Mouse (Mus musculus): ENCODE measurements around the gene Pgap3. TPM values are rescaled to one million over a fixed set of nuclear protein-coding genes. Genes with fewer than 3 reads are reported as not detected.

The Pgap3 gene
- polyA plus RNA-seq, 1 experiment: 4.6 TPM

GRCm38 (mm10) chr11:98414162-98414561 is 13.9 kb upstream of the Pgap3 start:
- Histone ChIP-seq H3K27ac (ENCODE audit: insufficient read depth, low read depth, low read length) (no peak overlapping the region), H3K4me3 (ENCODE audit: insufficient read depth, low read length) (no peak overlapping the region), H3K4me1 (ENCODE audit: control insufficient read depth, insufficient read depth, low read length) (no peaks in the 10 kb centered on the region)
- TF ChIP-seq CTCF (IDR thresholded peaks at IDR 0.05; ENCODE audit: low read depth, low read length): no peak
- no peak for TF ChIP-seq POLR2A (IDR thresholded peaks at IDR 0.05; ENCODE audit: borderline replicate concordance, low read depth, low read length)

DNA sequence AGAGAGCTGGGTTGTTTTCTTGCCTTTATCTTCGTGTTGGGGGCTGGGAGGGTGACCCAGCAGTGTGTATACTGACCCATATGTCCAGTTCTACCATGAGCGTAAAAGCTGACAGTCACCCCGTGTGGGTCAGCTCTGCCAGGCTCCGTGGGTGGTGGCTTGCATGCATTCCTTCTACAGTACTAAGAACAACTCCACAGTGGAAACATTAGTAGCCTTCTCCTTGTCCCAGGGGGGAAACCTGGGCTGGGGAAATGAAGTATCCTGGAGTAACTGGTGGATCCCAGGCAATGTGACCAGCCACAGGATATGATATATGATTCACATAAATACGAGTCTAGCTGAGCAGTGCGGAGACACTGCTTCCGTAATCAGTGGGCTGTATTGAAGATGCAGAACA is 13.4 kb upstream of the Pgap3 start:
- H3K27ac ChIP-seq (ENCODE audit: insufficient read depth, low read depth, low read length): no peak overlapping the region
- no peaks in the 10 kb centered on the region for H3K4me1 ChIP-seq (ENCODE audit: control insufficient read depth, insufficient read depth, low read length)
- no peak overlapping the region for H3K4me3 ChIP-seq (ENCODE audit: insufficient read depth, low read length)
- TF ChIP-seq CTCF (IDR thresholded peaks at IDR 0.05; ENCODE audit: low read depth, low read length) (no peak), POLR2A (IDR thresholded peaks at IDR 0.05; ENCODE audit: borderline replicate concordance, low read depth, low read length) (no peak)

DNA sequence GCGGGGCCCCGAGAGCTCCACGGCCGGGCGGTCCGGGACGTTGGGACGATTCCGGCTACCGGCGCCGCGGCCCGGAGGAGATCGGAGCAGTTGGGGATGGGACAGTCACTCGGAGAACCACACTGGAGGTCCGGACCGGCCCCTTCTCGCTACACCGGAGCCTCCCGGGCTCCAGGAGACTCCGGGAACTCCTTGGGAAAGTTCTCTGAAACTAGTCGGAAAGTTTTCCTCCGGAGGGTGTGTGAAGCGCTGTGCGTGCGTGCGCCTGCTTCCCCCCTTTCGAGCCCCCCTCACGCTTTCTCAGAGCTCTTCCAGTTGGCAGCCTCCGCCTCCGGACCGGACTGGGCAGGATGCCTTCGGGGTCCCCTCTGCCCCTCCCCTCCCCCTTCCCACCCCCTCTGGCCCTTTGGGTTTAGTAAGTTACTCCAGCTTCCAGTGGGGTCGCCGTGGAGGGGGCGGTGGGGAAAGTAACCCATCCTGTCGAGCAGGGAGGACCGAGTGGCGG is 12.6 kb upstream of the Pgap3 start:
- TF ChIP-seq POLR2A (IDR thresholded peaks at IDR 0.05; ENCODE audit: borderline replicate concordance, low read depth, low read length): no peak
- Histone ChIP-seq H3K4me1 (ENCODE audit: control insufficient read depth, insufficient read depth, low read length) (no peaks in the 10 kb centered on the region), H3K4me3 (ENCODE audit: insufficient read depth, low read length) (0 out of 2 replicates have a peak overlapping the region, but pooled peaks have one; percentile 18), H3K27ac (ENCODE audit: insufficient read depth, low read depth, low read length) (no peak overlapping the region)

DNA sequence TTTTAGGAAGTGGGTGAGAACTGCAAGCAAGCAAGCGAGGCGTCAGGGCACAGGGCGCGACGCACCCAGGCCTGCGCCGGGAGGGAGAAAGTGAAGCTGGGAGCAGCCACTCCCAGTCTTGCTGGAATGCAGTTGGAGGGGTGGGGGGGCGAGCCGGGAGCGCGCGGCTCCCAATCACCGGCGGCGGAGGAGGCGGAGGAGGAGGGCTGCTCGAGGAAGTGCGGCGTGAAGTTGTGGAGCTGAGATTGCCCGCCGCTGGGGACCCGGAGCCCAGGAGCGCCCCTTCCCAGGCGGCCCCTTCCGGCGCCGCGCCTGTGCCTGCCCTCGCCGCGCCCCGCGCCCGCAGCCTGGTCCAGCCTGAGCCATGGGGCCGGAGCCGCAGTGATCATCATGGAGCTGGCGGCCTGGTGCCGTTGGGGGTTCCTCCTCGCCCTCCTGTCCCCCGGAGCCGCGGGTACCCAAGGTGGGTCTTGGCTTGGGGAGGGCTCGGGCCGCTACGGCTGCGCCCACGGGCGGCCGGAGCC is 12.0 kb upstream of the Pgap3 start, which contains the start of gene Erbb2:
TSS of gene Erbb2 (plus strand) at position 198 of the 524 bp plus-strand sequence.
- no peak within 1 kb of the TSS for H3K27ac ChIP-seq (ENCODE audit: insufficient read depth, low read depth, low read length)
- H3K4me3 ChIP-seq (ENCODE audit: insufficient read depth, low read length): 0 out of 2 replicates have a peak within 1 kb of the TSS, but pooled peaks have one; percentile 18
- H3K4me1 ChIP-seq (ENCODE audit: control insufficient read depth, insufficient read depth, low read length): no peaks in the 10 kb centered on the region
- no peak for TF ChIP-seq POLR2A (IDR thresholded peaks at IDR 0.05; ENCODE audit: borderline replicate concordance, low read depth, low read length)
- no peak for TF ChIP-seq CTCF (IDR thresholded peaks at IDR 0.05; ENCODE audit: low read depth, low read length)

- no peak overlapping the region for H3K27ac ChIP-seq (ENCODE audit: insufficient read depth, low read depth, low read length)
- no peak overlapping the region for H3K4me3 ChIP-seq (ENCODE audit: insufficient read depth, low read length)
- no peaks in the 10 kb centered on the region for H3K4me1 ChIP-seq (ENCODE audit: control insufficient read depth, insufficient read depth, low read length)
- TF ChIP-seq CTCF (IDR thresholded peaks at IDR 0.05; ENCODE audit: low read depth, low read length): no peak
- TF ChIP-seq POLR2A (IDR thresholded peaks at IDR 0.05; ENCODE audit: borderline replicate concordance, low read depth, low read length): no peak
Measured at GRCm38 (mm10) chr11:98409341-98409822, 9.1 kb upstream of the Pgap3 start.

DNA sequence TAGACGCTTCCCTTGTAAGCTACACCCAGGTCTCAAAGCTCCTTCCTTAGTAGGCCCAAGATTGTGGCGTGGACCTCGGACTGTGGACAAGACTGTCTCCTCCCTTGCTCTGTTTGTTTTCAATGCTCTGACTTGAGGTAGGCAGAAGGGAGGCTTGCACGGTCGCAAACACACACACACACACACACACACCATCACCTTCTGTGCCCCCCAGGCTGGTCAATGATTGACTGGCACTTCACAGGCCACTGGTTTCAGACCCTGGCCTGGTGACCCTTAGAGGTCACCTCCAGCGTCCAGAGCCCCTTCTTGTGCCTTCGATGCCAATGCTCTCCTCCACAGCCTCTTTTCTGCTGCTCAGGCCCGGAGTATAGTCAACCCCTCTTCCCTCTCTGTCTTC is 8.6 kb upstream of the Pgap3 start:
- Histone ChIP-seq H3K4me1 (ENCODE audit: control insufficient read depth, insufficient read depth, low read length) (no peaks in the 10 kb centered on the region), H3K27ac (ENCODE audit: insufficient read depth, low read depth, low read length) (no peak overlapping the region), H3K4me3 (ENCODE audit: insufficient read depth, low read length) (no peak overlapping the region)
- TF ChIP-seq CTCF (IDR thresholded peaks at IDR 0.05; ENCODE audit: low read depth, low read length) (no peak), POLR2A (IDR thresholded peaks at IDR 0.05; ENCODE audit: borderline replicate concordance, low read depth, low read length) (no peak)

- H3K4me1 ChIP-seq (ENCODE audit: control insufficient read depth, insufficient read depth, low read length): no peaks in the 10 kb centered on the region
- H3K4me3 ChIP-seq (ENCODE audit: insufficient read depth, low read length): no peak overlapping the region
- TF ChIP-seq CTCF (IDR thresholded peaks at IDR 0.05; ENCODE audit: low read depth, low read length) (no peak), POLR2A (IDR thresholded peaks at IDR 0.05; ENCODE audit: borderline replicate concordance, low read depth, low read length) (no peak)
- H3K27ac ChIP-seq (ENCODE audit: insufficient read depth, low read depth, low read length): no peak overlapping the region
Measured at GRCm38 (mm10) chr11:98406621-98407020, 6.3 kb upstream of the Pgap3 start.

- TF ChIP-seq CTCF (IDR thresholded peaks at IDR 0.05; ENCODE audit: low read depth, low read length): no peak
- TF ChIP-seq POLR2A (IDR thresholded peaks at IDR 0.05; ENCODE audit: borderline replicate concordance, low read depth, low read length): no peak
- peaks cover 11% of the 10 kb centered on the region for H3K4me1 ChIP-seq (ENCODE audit: control insufficient read depth, insufficient read depth, low read length)
- H3K4me3 ChIP-seq (ENCODE audit: insufficient read depth, low read length): peak overlapping the region; percentile 84
- no peak overlapping the region for H3K27ac ChIP-seq (ENCODE audit: insufficient read depth, low read depth, low read length)
Measured at GRCm38 (mm10) chr11:98400816-98401215, 526 bp upstream of the Pgap3 start.

- Histone ChIP-seq H3K4me3 (ENCODE audit: insufficient read depth, low read length) (no peak overlapping the region), H3K27ac (ENCODE audit: insufficient read depth, low read depth, low read length) (no peak overlapping the region), H3K4me1 (ENCODE audit: control insufficient read depth, insufficient read depth, low read length) (peaks cover 13% of the 10 kb centered on the region)
- TF ChIP-seq POLR2A (IDR thresholded peaks at IDR 0.05; ENCODE audit: borderline replicate concordance, low read depth, low read length) (no peak), CTCF (IDR thresholded peaks at IDR 0.05; ENCODE audit: low read depth, low read length) (no peak)
Measured at GRCm38 (mm10) chr11:98397946-98398345, 2.3 kb downstream of the Pgap3 start.

- H3K4me3 ChIP-seq (ENCODE audit: insufficient read depth, low read length): no peak overlapping the region
- H3K4me1 ChIP-seq (ENCODE audit: control insufficient read depth, insufficient read depth, low read length): peaks cover 6% of the 10 kb centered on the region
- H3K27ac ChIP-seq (ENCODE audit: insufficient read depth, low read depth, low read length): no peak overlapping the region
- no peak for TF ChIP-seq CTCF (IDR thresholded peaks at IDR 0.05; ENCODE audit: low read depth, low read length)
Measured at GRCm38 (mm10) chr11:98395041-98395440, 5.2 kb downstream of the Pgap3 start.

Data from bone marrow macrophage, adult 2 months (primary cell).